Mouse (Mus musculus): ENCODE measurements around the gene Slc16a2. TPM values are rescaled to one million over a fixed set of nuclear protein-coding genes. Genes with fewer than 3 reads are reported as not detected.

Slc16a2 gene
- polyA plus RNA-seq, 1 experiment from 2014 or later = 11.9 TPM

- Histone ChIP-seq H3K9ac (ENCODE audit: low read depth, low read length) (no peak overlapping the region), H3K27me3 (ENCODE audit: control insufficient read depth, insufficient read depth, low read depth, low read length) (peaks cover 5% of the 10 kb centered on the region; the same call in 1 of the 2 replicates), H3K9me3 (replicated peaks; ENCODE audit: control insufficient read depth, low read length) (no peaks in the 10 kb centered on the region), H3K4me3 (ENCODE audit: low read depth, low read length) (no peak overlapping the region), H3K4me2 (ENCODE audit: low read depth, low read length) (no peak overlapping the region), H3K27ac (ENCODE audit: low read length) (no peak overlapping the region), H3K4me1 (ENCODE audit: control insufficient read depth, low read depth, low read length) (no peaks in the 10 kb centered on the region), H3K36me3 (ENCODE audit: control insufficient read depth, insufficient read depth) (no peaks in the 10 kb centered on the region)
- no peak for ATAC-seq (ENCODE audit: low read depth)
- WGBS (ENCODE audit: insufficient replicate concordance) = 52% methylated on average over 12 of the region's 12 CpGs
Measured at GRCm38 (mm10) chrX:103719618-103720185, 102.1 kb downstream of the Slc16a2 start.

DNA sequence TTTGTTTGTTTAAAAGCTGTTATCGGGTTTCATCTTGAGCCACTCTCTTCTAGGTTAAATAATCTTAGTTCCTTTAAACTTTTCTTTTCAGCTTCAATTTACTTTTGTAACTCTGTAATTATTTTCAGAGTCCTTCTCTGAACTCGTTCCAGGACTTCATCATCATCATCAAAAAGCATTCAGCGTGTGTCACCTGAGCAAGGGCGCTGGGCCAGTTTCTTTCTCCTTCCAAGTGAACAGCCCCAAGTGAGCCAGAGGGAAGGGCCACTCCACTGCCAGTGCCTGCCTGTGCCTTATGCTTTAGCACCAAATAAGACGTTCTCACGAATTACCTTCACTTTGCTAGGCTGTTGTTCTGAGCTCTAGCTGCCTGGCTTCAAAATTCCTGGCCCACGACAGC lies 108.9 kb downstream of the Slc16a2 start:
- no peak for ATAC-seq (ENCODE audit: low read depth)
- no peak overlapping the region for H3K4me3 ChIP-seq (ENCODE audit: low read depth, low read length)
- no peaks in the 10 kb centered on the region for H3K4me1 ChIP-seq (ENCODE audit: control insufficient read depth, low read depth, low read length)
- H3K36me3 ChIP-seq (ENCODE audit: control insufficient read depth, insufficient read depth) = no peaks in the 10 kb centered on the region
- WGBS (ENCODE audit: insufficient replicate concordance) = 46% methylated on average over 7 of the region's 7 CpGs
- H3K9me3 ChIP-seq (replicated peaks; ENCODE audit: control insufficient read depth, low read length) = no peaks in the 10 kb centered on the region
- no peak overlapping the region for H3K4me2 ChIP-seq (ENCODE audit: low read depth, low read length)
- no peak overlapping the region for H3K27ac ChIP-seq (ENCODE audit: low read length)
- no peak overlapping the region for H3K9ac ChIP-seq (ENCODE audit: low read depth, low read length)
- peaks cover 13% of the 10 kb centered on the region for H3K27me3 ChIP-seq (ENCODE audit: control insufficient read depth, insufficient read depth, low read depth, low read length)

GRCm38 (mm10) chrX:103709671-103710070 lies 112.1 kb downstream of the Slc16a2 start:
- WGBS (ENCODE audit: insufficient replicate concordance) = 49% methylated on average over 2 of the region's 2 CpGs

GRCm38 (mm10) chrX:103708592-103708991 lies 113.2 kb downstream of the Slc16a2 start:
- no peak overlapping the region for H3K27ac ChIP-seq (ENCODE audit: low read length)
- H3K9me3 ChIP-seq (replicated peaks; ENCODE audit: control insufficient read depth, low read length) = no peaks in the 10 kb centered on the region
- no peaks in the 10 kb centered on the region for H3K36me3 ChIP-seq (ENCODE audit: control insufficient read depth, insufficient read depth)
- peaks cover 25% of the 10 kb centered on the region for H3K27me3 ChIP-seq (ENCODE audit: control insufficient read depth, insufficient read depth, low read depth, low read length)
- H3K9ac ChIP-seq (ENCODE audit: low read depth, low read length) = no peak overlapping the region
- H3K4me2 ChIP-seq (ENCODE audit: low read depth, low read length) = no peak overlapping the region
- H3K4me1 ChIP-seq (ENCODE audit: control insufficient read depth, low read depth, low read length) = no peaks in the 10 kb centered on the region
- 60% methylated on average over 1 of the region's 1 CpGs for WGBS (ENCODE audit: insufficient replicate concordance)
- H3K4me3 ChIP-seq (ENCODE audit: low read depth, low read length) = no peak overlapping the region
- ATAC-seq (ENCODE audit: low read depth) = no peak

More at GRCm38 (mm10) chrX:103709671-103710070, 112.1 kb downstream of the Slc16a2 start:
- Histone ChIP-seq H3K9me3 (replicated peaks; ENCODE audit: control insufficient read depth, low read length) (no peaks in the 10 kb centered on the region), H3K4me1 (ENCODE audit: control insufficient read depth, low read depth, low read length) (no peaks in the 10 kb centered on the region), H3K36me3 (ENCODE audit: control insufficient read depth, insufficient read depth) (no peaks in the 10 kb centered on the region), H3K4me2 (ENCODE audit: low read depth, low read length) (no peak overlapping the region), H3K27ac (ENCODE audit: low read length) (no peak overlapping the region), H3K27me3 (ENCODE audit: control insufficient read depth, insufficient read depth, low read depth, low read length) (peaks cover 22% of the 10 kb centered on the region), H3K9ac (ENCODE audit: low read depth, low read length) (no peak overlapping the region), H3K4me3 (ENCODE audit: low read depth, low read length) (no peak overlapping the region)
- no peak for ATAC-seq (ENCODE audit: low read depth)

- Histone ChIP-seq H3K27ac (ENCODE audit: low read length) (no peak overlapping the region), H3K36me3 (ENCODE audit: control insufficient read depth, insufficient read depth) (no peaks in the 10 kb centered on the region), H3K9me3 (replicated peaks; ENCODE audit: control insufficient read depth, low read length) (no peaks in the 10 kb centered on the region), H3K27me3 (ENCODE audit: control insufficient read depth, insufficient read depth, low read depth, low read length) (peaks cover 19% of the 10 kb centered on the region; the same call in 1 of the 2 replicates), H3K4me1 (ENCODE audit: control insufficient read depth, low read depth, low read length) (no peaks in the 10 kb centered on the region), H3K9ac (ENCODE audit: low read depth, low read length) (no peak overlapping the region), H3K4me2 (ENCODE audit: low read depth, low read length) (no peak overlapping the region), H3K4me3 (ENCODE audit: low read depth, low read length) (no peak overlapping the region)
- 69% methylated on average over 4 of the region's 4 CpGs for WGBS (ENCODE audit: insufficient replicate concordance)
- no peak for ATAC-seq (ENCODE audit: low read depth)
Measured at GRCm38 (mm10) chrX:103704611-103705010, 117.2 kb downstream of the Slc16a2 start.

DNA sequence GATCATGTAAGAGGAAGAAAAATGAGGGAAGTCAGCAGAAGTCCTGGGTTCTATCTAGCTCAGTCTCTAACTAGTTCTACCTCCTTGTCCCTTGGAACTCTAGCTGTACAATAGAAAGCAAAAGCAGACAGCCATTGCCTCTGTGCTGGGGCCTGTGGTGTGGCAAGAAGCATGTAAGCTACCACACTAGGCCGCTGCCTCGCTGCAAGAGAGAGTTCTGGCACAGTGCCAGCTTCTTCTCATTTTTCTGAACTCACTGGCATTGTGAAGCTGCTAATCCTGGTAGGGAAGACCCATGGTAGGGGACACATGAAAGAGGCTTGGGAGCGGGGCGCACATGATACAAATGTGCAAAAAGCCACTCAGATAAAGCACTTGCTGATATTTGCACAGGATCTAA lies 117.8 kb downstream of the Slc16a2 start:
- Histone ChIP-seq H3K27ac (ENCODE audit: low read length) (no peak overlapping the region), H3K4me3 (ENCODE audit: low read depth, low read length) (no peak overlapping the region), H3K36me3 (ENCODE audit: control insufficient read depth, insufficient read depth) (no peaks in the 10 kb centered on the region), H3K4me2 (ENCODE audit: low read depth, low read length) (no peak overlapping the region), H3K4me1 (ENCODE audit: control insufficient read depth, low read depth, low read length) (no peaks in the 10 kb centered on the region), H3K27me3 (ENCODE audit: control insufficient read depth, insufficient read depth, low read depth, low read length) (peaks cover 21% of the 10 kb centered on the region; the same call in 1 of the 2 replicates), H3K9me3 (replicated peaks; ENCODE audit: control insufficient read depth, low read length) (no peaks in the 10 kb centered on the region), H3K9ac (ENCODE audit: low read depth, low read length) (no peak overlapping the region)
- WGBS (ENCODE audit: insufficient replicate concordance) = 64% methylated on average over 4 of the region's 4 CpGs
- no peak for ATAC-seq (ENCODE audit: low read depth)

DNA sequence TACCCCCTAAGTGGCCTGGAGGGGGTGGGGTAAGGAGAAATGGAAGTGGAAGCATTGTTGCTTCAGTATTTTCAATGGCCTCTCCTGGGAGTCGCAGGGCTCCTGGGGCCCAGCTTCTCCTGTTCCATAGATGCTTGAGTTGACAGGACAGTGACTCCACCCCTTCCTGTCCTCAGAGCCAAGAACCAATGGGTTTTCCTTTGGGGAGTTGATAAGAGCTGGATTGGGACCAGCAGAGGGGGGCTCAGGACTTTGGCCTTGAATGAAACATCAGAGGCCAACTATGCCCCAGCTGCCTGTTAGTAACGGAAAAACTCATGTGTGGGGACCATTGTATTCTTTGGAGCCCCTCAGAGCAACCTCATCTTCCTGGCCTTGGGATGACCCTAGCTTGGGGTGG lies 124.0 kb downstream of the Slc16a2 start:
- Histone ChIP-seq H3K9ac (ENCODE audit: low read depth, low read length) (no peak overlapping the region), H3K4me2 (ENCODE audit: low read depth, low read length) (no peak overlapping the region), H3K27me3 (ENCODE audit: control insufficient read depth, insufficient read depth, low read depth, low read length) (peaks cover 41% of the 10 kb centered on the region), H3K4me1 (ENCODE audit: control insufficient read depth, low read depth, low read length) (no peaks in the 10 kb centered on the region), H3K9me3 (replicated peaks; ENCODE audit: control insufficient read depth, low read length) (no peaks in the 10 kb centered on the region), H3K36me3 (ENCODE audit: control insufficient read depth, insufficient read depth) (no peaks in the 10 kb centered on the region), H3K4me3 (ENCODE audit: low read depth, low read length) (no peak overlapping the region), H3K27ac (ENCODE audit: low read length) (no peak overlapping the region)
- no peak for ATAC-seq (ENCODE audit: low read depth)
- WGBS (ENCODE audit: insufficient replicate concordance) = 51% methylated on average over 2 of the region's 2 CpGs

DNA sequence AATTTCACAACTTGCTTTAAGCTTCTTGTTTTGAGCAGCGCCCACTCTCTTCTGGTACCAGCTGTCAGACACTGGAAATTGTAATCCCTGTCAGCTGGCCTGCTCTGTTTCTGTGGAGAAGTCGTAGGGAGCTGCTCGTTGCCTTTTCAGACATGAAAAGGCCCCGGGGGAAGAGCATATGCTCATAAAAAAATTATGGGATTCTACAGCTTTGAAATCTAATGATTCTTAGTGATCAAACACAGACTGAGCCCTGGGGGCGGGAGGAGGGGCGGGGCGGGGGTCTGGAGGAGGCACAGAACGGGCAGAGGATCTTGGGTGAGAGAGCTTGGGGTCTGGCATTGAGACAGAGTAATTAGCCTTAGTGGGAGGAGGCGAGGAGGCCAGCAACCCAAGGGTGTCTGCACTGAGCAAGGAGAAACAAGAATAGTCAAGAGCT lies 125.7 kb downstream of the Slc16a2 start:
- ATAC-seq (ENCODE audit: low read depth) = no peak
- no peaks in the 10 kb centered on the region for H3K4me1 ChIP-seq (ENCODE audit: control insufficient read depth, low read depth, low read length)
- H3K27me3 ChIP-seq (ENCODE audit: control insufficient read depth, insufficient read depth, low read depth, low read length) = peaks cover 39% of the 10 kb centered on the region
- no peaks in the 10 kb centered on the region for H3K36me3 ChIP-seq (ENCODE audit: control insufficient read depth, insufficient read depth)
- peak overlapping the region; percentile 62; the same call in 1 of the 2 replicates for H3K4me2 ChIP-seq (ENCODE audit: low read depth, low read length)
- H3K27ac ChIP-seq (ENCODE audit: low read length) = no peak overlapping the region
- no peak overlapping the region for H3K4me3 ChIP-seq (ENCODE audit: low read depth, low read length)
- WGBS (ENCODE audit: insufficient replicate concordance) = 10% methylated on average over 9 of the region's 9 CpGs
- H3K9me3 ChIP-seq (replicated peaks; ENCODE audit: control insufficient read depth, low read length) = no peaks in the 10 kb centered on the region
- H3K9ac ChIP-seq (ENCODE audit: low read depth, low read length) = no peak overlapping the region

GRCm38 (mm10) chrX:103695165-103695996 lies 126.4 kb downstream of the Slc16a2 start:
- Histone ChIP-seq H3K4me2 (ENCODE audit: low read depth, low read length) (peak overlapping the region; percentile 62), H3K4me1 (ENCODE audit: control insufficient read depth, low read depth, low read length) (no peaks in the 10 kb centered on the region), H3K9me3 (replicated peaks; ENCODE audit: control insufficient read depth, low read length) (no peaks in the 10 kb centered on the region), H3K36me3 (ENCODE audit: control insufficient read depth, insufficient read depth) (no peaks in the 10 kb centered on the region), H3K4me3 (ENCODE audit: low read depth, low read length) (peak overlapping the region; percentile 44), H3K9ac (ENCODE audit: low read depth, low read length) (no peak overlapping the region; the same call in 1 of the 2 replicates), H3K27ac (ENCODE audit: low read length) (no peak overlapping the region), H3K27me3 (ENCODE audit: control insufficient read depth, insufficient read depth, low read depth, low read length) (peaks cover 39% of the 10 kb centered on the region)
- 3% methylated on average over 40 of the region's 41 CpGs for WGBS (ENCODE audit: insufficient replicate concordance)
- ATAC-seq (ENCODE audit: low read depth) = peak; percentile 75
